ENCODE assay signal across 22 mouse cellular contexts in the genomic region with DNA sequence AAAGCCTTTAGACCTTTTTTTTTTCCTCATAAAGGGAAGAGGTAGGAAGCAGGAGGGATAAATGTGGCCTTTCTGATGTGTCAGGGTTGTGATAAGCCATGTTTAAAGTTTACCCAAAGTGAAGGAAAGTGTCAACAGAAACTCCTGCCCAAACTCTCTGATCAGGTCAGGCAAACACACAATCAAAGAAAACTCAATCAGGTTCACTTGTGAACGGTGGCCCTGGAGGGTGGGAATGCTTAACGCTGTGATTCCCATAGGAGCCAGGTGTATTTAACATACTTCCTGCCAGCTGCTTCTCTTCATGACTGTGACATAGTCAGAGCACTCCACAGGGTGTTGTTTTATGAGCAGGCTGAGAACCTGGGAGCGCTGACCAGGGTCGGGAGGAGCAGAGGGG. TPM values are rescaled to one million over a fixed set of nuclear protein-coding genes. Genes with fewer than 3 reads are reported as not detected.
DNase-seq lines count a peak whose midpoint lies in the region; ATAC-seq and TF ChIP-seq lines count a peak whose summit lies in the region.
"Had no signal": no experiment of that assay in that cellular context is flagged by ENCODE, and none has a peak within 500 bp of the region (broad histone marks: within the 10 kb centered on the region; RNA-seq: fewer than 3 reads in every experiment).

No protein-coding gene starts in this region.

- no peaks in the 10 kb centered on the region; the same call in 1 of the 2 replicates for H3K27me3 ChIP-seq in heart, embryonic 10.5 days (ENCODE audit: insufficient read depth, poor library complexity, severe bottlenecking)
- no peaks in the 10 kb centered on the region for H3K27me3 ChIP-seq in liver, embryonic 12.5 days (replicated peaks)
- H3K27me3 ChIP-seq in stomach, embryonic 14.5 days (ENCODE audit: control insufficient read depth, insufficient read depth, low read length): no peaks in the 10 kb centered on the region
- no peaks in the 10 kb centered on the region for H3K27me3 ChIP-seq in stomach, postnatal 0 days (ENCODE audit: control insufficient read depth, insufficient read depth, low read length)
- H3K27me3 ChIP-seq: hindbrain, embryonic 12.5 days; hindbrain, embryonic 15.5 days had no signal

- H3K4me1 ChIP-seq in heart, embryonic 10.5 days: peaks cover 3% of the 10 kb centered on the region
- H3K4me1 ChIP-seq in liver, embryonic 12.5 days: no peaks in the 10 kb centered on the region
- H3K4me1 ChIP-seq in stomach, embryonic 14.5 days (ENCODE audit: control insufficient read depth, insufficient read depth, low read length): peaks cover 8% of the 10 kb centered on the region; the same call in 1 of the 2 replicates
- no peaks in the 10 kb centered on the region for H3K4me1 ChIP-seq in stomach, postnatal 0 days (replicated peaks; ENCODE audit: control insufficient read depth, insufficient read depth)
- H3K4me1 ChIP-seq: hindbrain, embryonic 15.5 days had no signal

- H3K36me3 ChIP-seq in heart, embryonic 10.5 days: no peaks in the 10 kb centered on the region
- H3K36me3 ChIP-seq in liver, embryonic 12.5 days: no peaks in the 10 kb centered on the region
- H3K36me3 ChIP-seq in stomach, embryonic 14.5 days (ENCODE audit: control insufficient read depth, insufficient read depth, low read length): no peaks in the 10 kb centered on the region
- H3K36me3 ChIP-seq in stomach, postnatal 0 days (ENCODE audit: control insufficient read depth, insufficient read depth, low read length): no peaks in the 10 kb centered on the region
- H3K36me3 ChIP-seq: hindbrain, embryonic 12.5 days; hindbrain, embryonic 15.5 days had no signal

- no peak for TF ChIP-seq EP300 in stomach, postnatal 0 days (optimal IDR thresholded peaks at IDR 0.05)

- H3K9ac ChIP-seq in liver, embryonic 12.5 days: no peak overlapping the region
- H3K9ac ChIP-seq in stomach, embryonic 14.5 days (replicated peaks; ENCODE audit: low read depth, low read length): no peak overlapping the region
- H3K9ac ChIP-seq in stomach, postnatal 0 days (ENCODE audit: low read length): no peak overlapping the region
- H3K9ac ChIP-seq: hindbrain, embryonic 12.5 days; hindbrain, embryonic 15.5 days had no signal

- no peak overlapping the region for H3K27ac ChIP-seq in heart, embryonic 10.5 days
- no peak overlapping the region for H3K27ac ChIP-seq in liver, embryonic 12.5 days
- H3K27ac ChIP-seq in stomach, embryonic 14.5 days (ENCODE audit: low read length): no peak overlapping the region; the same call in 1 of the 2 replicates
- no peak overlapping the region for H3K27ac ChIP-seq in stomach, postnatal 0 days (replicated peaks)
- H3K27ac ChIP-seq: hindbrain, embryonic 12.5 days; hindbrain, embryonic 15.5 days had no signal

- H3K4me2 ChIP-seq in liver, embryonic 12.5 days: no peak overlapping the region
- H3K4me2 ChIP-seq in stomach, embryonic 14.5 days (replicated peaks; ENCODE audit: low read depth, low read length): no peak overlapping the region
- H3K4me2 ChIP-seq in stomach, postnatal 0 days (replicated peaks; ENCODE audit: low read depth): no peak overlapping the region
- H3K4me2 ChIP-seq: heart, embryonic 11.5 days; hindbrain, embryonic 12.5 days; hindbrain, embryonic 15.5 days had no signal

- WGBS in heart, embryonic 10.5 days: 59% methylated on average over 4 of the region's 4 CpGs
- 51% methylated on average over 4 of the region's 4 CpGs for WGBS in liver, embryonic 12.5 days (ENCODE audit: insufficient replicate concordance)
- WGBS in stomach, embryonic 14.5 days: 23% methylated on average over 4 of the region's 4 CpGs
- WGBS in stomach, postnatal 0 days: 10% methylated on average over 4 of the region's 4 CpGs

- peak; percentile 16 for DNase-seq in heart, embryonic 10.5 days (ENCODE audit: low spot score)
- DNase-seq in heart, adult 8-10 months (ENCODE audit: low spot score): no peak
- DNase-seq in liver: no peak
- peak; percentile 44 for DNase-seq in stomach, postnatal 0 days (ENCODE audit: low spot score)
- no peak for DNase-seq in left cerebral cortex, postnatal 36 days (ENCODE audit: low spot score in 2 of 2)
- no peak for DNase-seq in adrenal gland, postnatal 4 days (ENCODE audit: low spot score in 2 of 2)
- DNase-seq: adrenal gland, adult 2 months; adrenal gland, postnatal 25 days; B cell, adult 2 months; cerebellum, adult 18-20 months; cerebellum, adult 9-10 months; cerebellum, postnatal 14 days; gastrocnemius, postnatal 25 days; heart, adult 18-20 months had no signal

- ATAC-seq in liver, embryonic 12.5 days: peak; percentile 27; the same call in 1 of the 2 replicates
- ATAC-seq in stomach, embryonic 14.5 days (ENCODE audit: insufficient number of reproducible peaks, insufficient read depth, low FRiP score, low read depth): peak; percentile 81; the same call in 1 of the 2 replicates
- peak; percentile 60; the same call in 1 of the 2 replicates for ATAC-seq in stomach, postnatal 0 days (ENCODE audit: low FRiP score, low TSS enrichment)
- ATAC-seq: forebrain, embryonic 14.5 days had no signal

- TF ChIP-seq CTCF in stomach, postnatal 0 days (IDR thresholded peaks at IDR 0.05; ENCODE audit: low read depth): no peak

- no peak overlapping the region for H3K4me3 ChIP-seq in heart, embryonic 10.5 days
- no peak overlapping the region for H3K4me3 ChIP-seq in liver, embryonic 12.5 days
- no peak overlapping the region for H3K4me3 ChIP-seq in stomach, embryonic 14.5 days (ENCODE audit: low read depth, low read length)
- no peak overlapping the region for H3K4me3 ChIP-seq in stomach, postnatal 0 days (ENCODE audit: low read depth, low read length)
- H3K4me3 ChIP-seq: hindbrain, embryonic 12.5 days; hindbrain, embryonic 15.5 days had no signal

- intact Hi-C loops in left cerebral cortex, postnatal 36 days (cut with DNase I): no loop called here

- H3K9me3 ChIP-seq in heart, embryonic 10.5 days: peaks cover 3% of the 10 kb centered on the region; the same call in 1 of the 2 replicates
- peaks cover 7% of the 10 kb centered on the region; the same call in 1 of the 2 replicates for H3K9me3 ChIP-seq in liver, embryonic 12.5 days (replicated peaks)
- H3K9me3 ChIP-seq in stomach, embryonic 14.5 days (ENCODE audit: control insufficient read depth, low read depth, low read length): peaks cover 3% of the 10 kb centered on the region; the same call in 1 of the 2 replicates
- H3K9me3 ChIP-seq in stomach, postnatal 0 days (ENCODE audit: control insufficient read depth, low read length): no peaks in the 10 kb centered on the region
- H3K9me3 ChIP-seq: hindbrain, embryonic 15.5 days had no signal

RNA-seq across cellular contexts. Expression of a gene that starts 59.1 kb away (rescaled TPM):
- polyA plus RNA-seq in heart, embryonic 10.5 days (2016; fragmentation: Nextera tagmentation; extraction: Ambion mirVana): 40.6 and 56.9 TPM in 2 replicates
- total RNA-seq in heart, adult 8-10 months (2022): 1 to 10 TPM; 1.2 to 2.2 (median 1.6) TPM
- polyA plus RNA-seq in liver, embryonic 12.5 days (2016; fragmentation: Nextera tagmentation; extraction: Ambion mirVana): 2.4 and 2.7 TPM in 2 replicates
- polyA plus RNA-seq in stomach, embryonic 14.5 days (2014; fragmentation: Nextera tagmentation; extraction: Ambion mirVana): 35.2 and 41.2 TPM in 2 replicates
- polyA plus RNA-seq in stomach, postnatal 0 days (2015; fragmentation: Nextera tagmentation; extraction: Ambion mirVana): 26.7 and 27.0 TPM in 2 replicates
- 10 to 100 TPM; 24.0 to 24.4 TPM for total RNA-seq in left cerebral cortex, postnatal 36 days (2021)
- total RNA-seq in adrenal gland, postnatal 4 days (2021): 1 to 10 TPM; 2.4 to 4.8 TPM
- total RNA-seq: hematopoietic stem cell, adult 5-6 weeks; MEL had no signal

Comparison
In these comparisons a context has a peak if more than half of its experiments do, and no peak if none do; other contexts are left out.
1. DNase-seq: peak in heart, embryonic 10.5 days (single experiment) and stomach, postnatal 0 days (single experiment); none in heart, adult 8-10 months (single experiment), liver (single experiment), left cerebral cortex, postnatal 36 days (0 of 2) and adrenal gland, postnatal 4 days (0 of 2).
2. ATAC-seq: peak in every context shown above with its lines; median percentile 81 in stomach, embryonic 14.5 days; 60 in stomach, postnatal 0 days; 27 in liver, embryonic 12.5 days.